In the genomic region with DNA sequence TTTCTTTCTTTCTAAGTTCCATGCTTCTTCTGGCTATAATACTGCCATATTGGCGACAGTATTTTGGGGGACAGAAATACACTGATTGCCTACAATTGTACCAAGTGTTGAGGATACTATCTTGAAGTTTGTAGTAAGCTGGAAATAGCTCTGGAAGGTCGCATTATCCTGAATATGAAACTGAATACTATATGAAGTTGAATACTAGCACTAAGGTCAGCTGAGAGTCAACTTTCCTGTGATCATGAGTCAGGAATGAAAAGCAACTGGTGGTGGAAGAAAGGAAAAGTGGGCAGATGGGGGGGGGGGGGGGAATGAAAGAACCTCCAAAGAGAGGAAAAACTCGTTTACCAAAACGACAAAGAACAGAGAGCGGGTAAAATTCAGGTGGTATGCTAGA, we compare ENCODE assay signal across 8 mouse cellular contexts. TPM values are rescaled to one million over a fixed set of nuclear protein-coding genes. Genes with fewer than 3 reads are reported as not detected.
DNase-seq lines count a peak whose midpoint lies in the region; ATAC-seq lines count a peak whose summit lies in the region.

No protein-coding gene starts in this region.

- peak; percentile 0 for DNase-seq in retina, adult 2 months (ENCODE audit: low read depth, low spot score)
- DNase-seq in retina, postnatal 1 day, result no peak
- DNase-seq in left cerebral cortex, adult 18-20 months (ENCODE audit: low spot score in 2 of 2), result no peak
- DNase-seq in gastrocnemius, postnatal 10 days, result no peak

- H3K4me3 ChIP-seq in erythroblast, embryonic 14.5 days (replicated peaks), result peak overlapping the region; percentile 95
- peak overlapping the region; percentile 68 for H3K4me3 ChIP-seq in limb, embryonic 13.5 days
- peak overlapping the region; percentile 81 for H3K4me3 ChIP-seq in stomach, embryonic 14.5 days (ENCODE audit: low read depth, low read length)

- H3K27ac ChIP-seq in limb, embryonic 13.5 days, result no peak overlapping the region
- no peak overlapping the region for H3K27ac ChIP-seq in stomach, embryonic 14.5 days (ENCODE audit: low read length)

- no peaks in the 10 kb centered on the region for H3K27me3 ChIP-seq in erythroblast, embryonic 14.5 days (ENCODE audit: control insufficient read depth)
- no peaks in the 10 kb centered on the region for H3K27me3 ChIP-seq in limb, embryonic 13.5 days
- H3K27me3 ChIP-seq in stomach, embryonic 14.5 days (ENCODE audit: control insufficient read depth, insufficient read depth, low read length), result no peaks in the 10 kb centered on the region

- no peaks in the 10 kb centered on the region for H3K36me3 ChIP-seq in erythroblast, embryonic 14.5 days (ENCODE audit: control insufficient read depth)
- no peaks in the 10 kb centered on the region; the same call in 1 of the 2 replicates for H3K36me3 ChIP-seq in limb, embryonic 13.5 days
- no peaks in the 10 kb centered on the region for H3K36me3 ChIP-seq in stomach, embryonic 14.5 days (ENCODE audit: control insufficient read depth, insufficient read depth, low read length)

- H3K9me3 ChIP-seq in erythroblast, embryonic 14.5 days (ENCODE audit: control insufficient read depth, low read length), result 0 out of 2 replicates have a peak, but pooled peaks cover 3% of the 10 kb centered on the region
- H3K9me3 ChIP-seq in limb, embryonic 13.5 days, result no peaks in the 10 kb centered on the region; the same call in 1 of the 2 replicates
- no peaks in the 10 kb centered on the region for H3K9me3 ChIP-seq in stomach, embryonic 14.5 days (ENCODE audit: control insufficient read depth, low read depth, low read length)

- ATAC-seq in erythroblast, adult 5-6 weeks (replicated peaks; ENCODE audit: low FRiP score, poor library complexity, severe bottlenecking), result no peak
- peak; percentile 41; the same call in 1 of the 2 replicates for ATAC-seq in limb, embryonic 13.5 days (ENCODE audit: low FRiP score, low read depth)
- no peak for ATAC-seq in stomach, embryonic 14.5 days (ENCODE audit: insufficient number of reproducible peaks, insufficient read depth, low FRiP score, low read depth)

- peaks cover 14% of the 10 kb centered on the region for H3K4me1 ChIP-seq in erythroblast, embryonic 14.5 days (ENCODE audit: control insufficient read depth)
- H3K4me1 ChIP-seq in limb, embryonic 13.5 days, result peaks cover 8% of the 10 kb centered on the region
- 0 out of 2 replicates have a peak, but pooled peaks cover 2% of the 10 kb centered on the region for H3K4me1 ChIP-seq in stomach, embryonic 14.5 days (ENCODE audit: control insufficient read depth, insufficient read depth, low read length)

- WGBS in limb, embryonic 13.5 days, result 14% methylated on average over 5 of the region's 5 CpGs
- WGBS in stomach, embryonic 14.5 days, result 18% methylated on average over 5 of the region's 5 CpGs

- peak overlapping the region; percentile 87 for H3K9ac ChIP-seq in limb, embryonic 13.5 days
- H3K9ac ChIP-seq in stomach, embryonic 14.5 days (replicated peaks; ENCODE audit: low read depth, low read length), result peak overlapping the region; percentile 80

- H3K4me2 ChIP-seq in limb, embryonic 13.5 days (replicated peaks), result peak overlapping the region; percentile 71
- H3K4me2 ChIP-seq in stomach, embryonic 14.5 days (replicated peaks; ENCODE audit: low read depth, low read length), result peak overlapping the region; percentile 68

RNA-seq across cellular contexts. Expression of a gene that starts 0.3 kb away (rescaled TPM):
- 0.19 and 0.23 TPM in 2 replicates for polyA plus RNA-seq in erythroblast, embryonic 14.5 days (2012)
- 12.5 and 36.1 TPM in 2 replicates for total RNA-seq in erythroblast, adult 5-6 weeks (2015; ENCODE audit: low replicate concordance)
- total RNA-seq in erythroblast, adult 5-6 weeks (2017; ENCODE audit: low replicate concordance), result 8.4 and 20.7 TPM in 2 replicates
- 66.2 and 72.8 TPM in 2 replicates for polyA plus RNA-seq in limb, embryonic 13.5 days (2015; fragmentation: Nextera tagmentation; extraction: Ambion mirVana)
- 68.3 and 79.5 TPM in 2 replicates for polyA plus RNA-seq in stomach, embryonic 14.5 days (2014; fragmentation: Nextera tagmentation; extraction: Ambion mirVana)
- 10 to 100 TPM; 34.9 to 40.2 TPM for total RNA-seq in left cerebral cortex, adult 18-20 months (2021)
- 10 to 100 TPM; 10.1 to 13.9 TPM for total RNA-seq in gastrocnemius, postnatal 10 days (2021)
